Mouse (Mus musculus): ENCODE data around the gene Gng8.

The Gng8 gene

GRCm38 (mm10) chr7:16909909-16910308 lies 18.3 kb downstream of the Gng8 start:
- DNase-seq = no peak

GRCm38 (mm10) chr7:16911904-16912303 lies 20.3 kb downstream of the Gng8 start:
- DNase-seq = no peak

GRCm38 (mm10) chr7:16912360-16912759 lies 20.8 kb downstream of the Gng8 start:
- DNase-seq = no peak

- DNase-seq = peak; percentile 87
Observed at GRCm38 (mm10) chr7:16913806-16914452, 22.3 kb downstream of the Gng8 start.

DNA sequence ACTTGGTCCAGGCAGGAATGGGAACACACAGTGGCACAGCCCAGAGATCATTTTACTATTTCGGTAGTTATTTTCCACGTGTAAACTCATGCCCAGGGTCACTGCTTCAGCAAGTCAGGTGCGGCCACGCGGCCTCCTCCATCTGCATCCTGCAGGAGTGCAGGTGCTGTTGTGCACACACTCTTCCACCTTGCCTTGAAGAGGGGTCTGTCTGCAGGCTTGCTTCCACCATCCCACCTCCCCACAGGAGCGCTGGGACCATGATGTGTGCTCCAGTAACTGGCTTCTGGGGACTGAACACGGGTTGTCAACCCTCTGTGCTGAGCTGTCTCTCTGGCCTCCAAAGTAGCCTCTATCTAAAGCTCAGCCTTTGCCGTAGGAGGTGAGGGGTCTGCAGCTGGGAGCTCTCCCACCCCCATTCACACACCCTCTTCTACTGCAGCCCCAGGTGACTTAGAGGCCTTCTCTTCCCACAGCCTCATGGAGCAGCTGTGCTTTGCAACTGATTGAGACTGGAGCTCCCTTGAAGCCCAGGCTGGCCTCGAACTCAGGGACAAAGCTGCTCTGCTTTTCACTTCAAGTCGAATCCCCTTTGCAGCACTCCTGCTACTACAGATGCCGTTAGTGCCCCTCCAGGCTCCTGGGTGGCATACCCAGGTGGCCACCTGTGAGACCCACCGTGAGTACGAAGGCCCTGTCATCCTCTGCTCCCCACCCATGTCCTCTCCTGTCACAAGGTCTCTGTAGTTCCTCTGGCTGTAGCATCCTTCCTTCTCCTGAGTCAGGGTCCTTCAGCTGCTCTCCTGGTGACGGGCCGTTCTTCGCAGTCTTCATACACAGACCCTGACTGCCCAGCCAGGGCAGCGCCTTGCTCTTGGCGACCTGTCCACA lies 23.1 kb downstream of the Gng8 start:
- no peak for DNase-seq

- DNase-seq = no peak
Observed at GRCm38 (mm10) chr7:16915461-16916340, 24.1 kb downstream of the Gng8 start.

DNA sequence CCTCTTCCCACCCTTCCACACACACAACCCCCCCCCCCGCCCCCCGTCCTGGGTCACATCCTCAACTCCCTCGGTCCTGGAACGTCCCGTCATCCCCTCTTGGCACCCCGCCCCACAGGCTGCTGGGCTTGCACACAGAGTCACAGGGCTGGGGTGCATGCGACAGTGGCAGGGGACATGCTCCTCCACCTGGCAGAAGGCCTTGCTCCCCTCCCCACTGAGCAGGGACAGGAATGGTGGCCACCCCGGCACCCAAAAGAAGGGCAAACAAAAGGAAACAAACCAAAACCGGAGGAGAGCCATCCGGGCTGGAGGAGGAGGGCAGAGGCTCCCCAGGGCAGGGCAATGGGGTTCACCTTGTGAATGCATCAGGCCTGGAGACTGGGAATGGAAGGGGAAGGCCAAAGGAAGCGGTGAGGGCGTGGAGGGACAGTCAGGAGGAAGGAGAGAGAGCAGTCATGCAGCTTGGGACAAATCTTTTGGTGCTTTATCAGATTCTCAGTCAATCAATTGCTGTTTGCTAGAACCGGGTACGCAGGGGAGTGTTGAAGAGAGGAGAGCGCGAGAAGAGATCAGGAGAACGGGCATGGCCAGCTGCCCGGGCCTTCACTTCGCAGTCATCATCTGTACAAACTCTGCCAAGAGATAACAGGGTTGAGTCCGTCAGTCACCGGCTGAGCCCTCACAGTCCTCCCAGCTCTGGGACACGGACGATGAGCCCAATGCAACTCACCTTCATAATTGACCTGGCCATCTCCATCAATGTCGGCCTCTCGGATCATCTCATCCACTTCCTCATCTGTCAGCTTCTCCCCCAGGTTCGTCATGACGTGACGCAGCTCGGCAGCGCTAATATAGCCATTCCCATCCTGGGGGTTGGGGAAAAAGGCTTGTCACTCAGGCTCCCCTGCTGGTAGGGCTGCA lies 25.0 kb downstream of the Gng8 start:
- DNase-seq = no peak

DNA sequence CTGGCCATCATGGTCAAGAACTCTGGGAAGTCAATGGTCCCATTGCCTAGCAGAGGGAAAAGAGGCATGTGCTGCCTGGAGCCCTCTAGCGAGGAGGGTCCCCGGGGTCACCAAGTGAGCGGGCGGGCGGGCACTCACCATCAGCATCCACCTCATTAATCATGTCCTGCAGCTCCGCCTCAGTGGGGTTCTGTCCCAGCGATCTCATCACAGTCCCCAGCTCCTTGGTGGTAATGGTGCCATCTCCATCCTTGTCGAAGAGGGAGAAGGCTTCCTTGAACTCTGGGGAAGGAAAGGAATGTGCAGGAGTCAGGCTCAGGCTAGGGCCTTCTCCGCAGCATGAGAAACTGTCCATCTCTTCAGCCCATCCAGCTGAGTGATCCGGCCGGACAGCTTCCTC lies 25.9 kb downstream of the Gng8 start:
- no peak for DNase-seq

DNA sequence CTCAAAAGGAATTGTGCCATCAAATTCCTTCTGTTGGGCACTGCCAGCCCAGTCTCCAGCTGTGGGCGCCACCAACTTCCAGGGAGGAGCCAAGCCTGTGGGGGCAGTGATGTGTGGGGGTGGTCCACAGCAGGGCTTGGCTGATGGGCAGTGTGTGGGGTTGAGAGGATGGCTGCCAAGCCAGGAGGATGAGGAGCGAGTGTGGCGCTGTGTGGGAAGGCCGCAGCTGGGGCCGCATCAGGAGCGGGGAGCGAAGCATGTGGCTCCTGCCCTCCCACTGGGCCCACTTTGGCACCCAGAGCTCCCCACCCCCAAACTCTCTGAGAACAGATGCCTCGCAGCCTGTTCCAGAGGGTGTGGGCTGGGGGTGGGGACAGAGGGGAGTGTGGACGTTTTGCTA lies 26.4 kb downstream of the Gng8 start:
- DNase-seq = no peak

GRCm38 (mm10) chr7:16918670-16919069 lies 27.1 kb downstream of the Gng8 start:
- no peak for DNase-seq

- DNase-seq = no peak
Observed at GRCm38 (mm10) chr7:16919395-16920149, 28.0 kb downstream of the Gng8 start.

- DNase-seq = no peak
Observed at GRCm38 (mm10) chr7:16920150-16920579, 28.6 kb downstream of the Gng8 start.

DNA sequence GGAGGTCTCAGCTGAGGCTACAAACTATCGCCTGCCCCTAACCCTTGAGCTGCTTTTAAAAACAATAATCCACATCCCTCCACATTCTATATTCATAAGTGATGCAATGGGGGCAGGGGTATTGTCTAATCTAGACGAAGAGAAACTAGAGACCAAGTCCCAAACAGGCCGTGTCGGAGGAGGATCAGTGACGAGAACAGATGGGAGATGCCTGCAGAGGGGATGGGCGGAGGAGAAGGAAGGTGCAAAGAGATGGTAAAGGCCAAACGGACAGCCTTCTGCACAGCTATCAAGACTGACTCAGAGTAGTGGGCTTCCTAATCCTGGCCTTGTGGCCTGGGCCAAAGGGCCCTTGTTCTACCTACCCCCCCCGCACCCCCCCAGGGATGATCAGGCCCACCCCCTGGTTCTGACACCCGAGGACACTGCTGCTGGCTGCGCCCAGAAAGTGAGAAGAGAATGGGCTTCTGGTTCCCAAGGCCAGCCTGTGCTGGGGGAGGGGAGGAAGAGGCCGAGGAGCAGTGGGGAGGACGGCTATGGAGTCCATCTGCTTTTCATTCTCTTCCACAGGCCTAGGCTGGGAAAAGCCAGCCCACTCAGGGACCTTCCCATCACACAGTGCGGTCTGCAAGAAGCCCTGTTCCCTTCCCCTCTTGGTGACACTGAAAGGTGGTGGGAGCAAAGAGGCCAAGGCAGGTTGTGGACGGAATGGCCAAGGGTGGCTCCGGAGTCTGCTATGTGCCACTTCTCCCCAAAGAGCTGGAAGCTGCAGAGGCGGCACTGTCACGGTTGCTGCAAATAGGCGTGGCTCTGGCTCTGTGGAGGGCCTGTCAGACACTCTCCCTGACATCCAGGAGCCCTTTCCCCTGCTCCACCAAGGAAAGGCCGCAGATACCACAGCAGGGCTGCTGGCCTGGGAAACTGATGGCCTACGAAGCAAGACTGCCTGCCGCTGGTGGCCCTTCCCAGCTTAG lies 29.5 kb downstream of the Gng8 start:
- DNase-seq = peak; percentile 37

GRCm38 (mm10) chr7:16921881-16922335 lies 30.3 kb downstream of the Gng8 start:
- no peak for DNase-seq

GRCm38 (mm10) chr7:16922360-16922973 lies 30.9 kb downstream of the Gng8 start:
- no peak for DNase-seq

DNA sequence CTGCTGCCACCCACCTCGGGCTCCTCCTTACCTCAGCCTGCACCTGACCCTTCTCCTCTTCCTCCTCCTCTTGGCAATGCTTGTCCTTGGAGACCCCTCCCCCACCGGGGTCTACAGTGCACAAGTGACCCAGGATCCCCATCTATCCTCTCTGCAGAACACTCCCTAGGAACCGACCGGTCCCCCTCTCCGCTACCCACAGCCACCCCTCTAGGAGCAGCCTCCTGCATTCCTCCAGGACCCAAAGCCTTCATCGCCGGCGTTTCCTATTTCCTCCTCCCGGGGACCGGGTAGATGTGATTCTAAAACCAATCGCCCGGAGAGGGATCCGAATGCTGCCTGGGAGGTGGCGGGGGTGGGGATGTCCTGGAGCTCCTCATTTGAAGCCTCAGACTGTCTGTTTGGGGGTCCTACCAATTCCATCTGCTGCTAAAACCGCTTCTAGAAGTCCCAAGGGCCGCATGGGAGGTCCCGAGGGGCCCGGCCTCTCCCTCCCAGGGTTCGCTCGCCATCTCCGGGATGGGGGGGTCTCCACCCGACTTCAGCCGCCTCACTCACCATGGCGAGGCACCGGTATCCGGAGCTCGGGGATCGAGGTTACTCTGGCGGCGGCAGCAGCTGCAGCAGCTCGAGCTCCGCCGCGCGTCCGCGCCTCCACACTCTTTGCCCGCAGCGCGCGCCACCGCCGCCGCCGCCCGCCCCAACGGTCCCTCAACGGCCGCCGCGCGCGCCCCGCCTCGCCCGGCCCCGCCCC lies 31.9 kb downstream of the Gng8 start:
- no peak for DNase-seq

- DNase-seq = peak; percentile 100
Observed at GRCm38 (mm10) chr7:16924037-16924834, 32.6 kb downstream of the Gng8 start, which contains the start of gene Calm3. TSS of gene Calm3 (minus strand) at chr7:16924114.

GRCm38 (mm10) chr7:16928341-16928740 lies 36.8 kb downstream of the Gng8 start:
- no peak for DNase-seq

Data from retina, postnatal 1 day (tissue).